Mouse (Mus musculus): ENCODE results near the gene Polr2a. TPM values are rescaled to one million over a fixed set of nuclear protein-coding genes. Genes with fewer than 3 reads are reported as not detected.

Polr2a gene
- polyA plus RNA-seq, 1 experiment from 2014 or later = 23.2 TPM

DNA sequence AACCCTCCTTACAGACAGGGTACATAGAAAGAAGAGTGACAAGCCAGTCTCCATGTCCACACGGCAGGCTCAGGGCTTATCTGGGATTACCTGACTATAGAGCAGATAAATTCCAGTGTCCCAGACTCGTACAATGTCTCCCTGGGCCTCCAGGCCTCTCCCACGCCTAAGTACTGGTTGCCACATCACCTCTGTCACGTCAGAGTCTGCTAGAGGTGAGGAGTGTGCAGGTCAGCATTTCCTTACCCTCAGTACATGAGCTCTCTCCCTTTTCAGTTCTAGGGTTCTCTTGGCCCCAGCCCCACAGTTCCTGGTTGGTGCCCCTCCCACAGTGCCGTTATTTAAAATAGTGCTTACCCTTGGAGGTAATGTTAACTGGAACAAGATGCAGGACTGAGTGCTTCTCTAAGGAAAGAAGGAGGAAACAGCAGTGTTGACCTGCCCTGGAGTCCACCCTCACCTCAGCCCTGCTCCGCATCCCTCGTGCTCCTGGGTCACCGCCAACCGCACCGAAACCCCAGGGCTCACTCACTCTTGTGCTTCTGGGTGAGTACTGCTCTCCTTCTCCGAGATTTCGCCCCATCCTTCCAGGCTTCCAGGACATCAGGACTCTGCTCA is 74.2 kb downstream of the Polr2a start:
- Histone ChIP-seq H3K4me3 (no peak overlapping the region), H3K9me3 (replicated peaks) (no peaks in the 10 kb centered on the region), H3K27ac (no peak overlapping the region), H3K36me3 (ENCODE audit: poor library complexity, severe bottlenecking) (peaks cover 12% of the 10 kb centered on the region), H3K27me3 (no peaks in the 10 kb centered on the region), H3K4me1 (peaks cover 49% of the 10 kb centered on the region), H3K9ac (no peak overlapping the region), H3K4me2 (no peak overlapping the region)
- 77% methylated on average over 12 of the region's 12 CpGs for WGBS
- no peak for ATAC-seq

Other genes with a start within 250 kb of the Polr2a start
- gene Dnah2, start 209.5 kb downstream of the Polr2a start, polyA plus RNA-seq (2015; fragmentation: Nextera tagmentation; extraction: Ambion mirVana) = 1.7 and 2.0 TPM in 2 replicates
- 63.1 and 72.0 TPM in 2 replicates for gene Efnb3, start 198.4 kb downstream of the Polr2a start, polyA plus RNA-seq (2015; fragmentation: Nextera tagmentation; extraction: Ambion mirVana)
- 32.0 and 35.1 TPM in 2 replicates for gene Wrap53, start 178.4 kb downstream of the Polr2a start, polyA plus RNA-seq (2015; fragmentation: Nextera tagmentation; extraction: Ambion mirVana)
- 119 and 129 TPM in 2 replicates for gene Trp53, start 178.3 kb downstream of the Polr2a start, polyA plus RNA-seq (2015; fragmentation: Nextera tagmentation; extraction: Ambion mirVana)
- gene Atp1b2, start 152.7 kb downstream of the Polr2a start, polyA plus RNA-seq (2015; fragmentation: Nextera tagmentation; extraction: Ambion mirVana) = 12.7 and 14.0 TPM in 2 replicates
- gene Shbg, start 140.7 kb downstream of the Polr2a start, polyA plus RNA-seq (2015; fragmentation: Nextera tagmentation; extraction: Ambion mirVana) = not detected in 2 replicates
- 20.6 and 22.7 TPM in 2 replicates for gene Sat2, start 136.6 kb downstream of the Polr2a start, polyA plus RNA-seq (2015; fragmentation: Nextera tagmentation; extraction: Ambion mirVana)
- 38.7 and 42.2 TPM in 2 replicates for gene Fxr2, start 125.6 kb downstream of the Polr2a start, polyA plus RNA-seq (2015; fragmentation: Nextera tagmentation; extraction: Ambion mirVana)
- gene Sox15, start 103.3 kb downstream of the Polr2a start, polyA plus RNA-seq (2015; fragmentation: Nextera tagmentation; extraction: Ambion mirVana) = not detected in 2 replicates
- 89.4 and 95.2 TPM in 2 replicates for gene Mpdu1, start 96.0 kb downstream of the Polr2a start, polyA plus RNA-seq (2015; fragmentation: Nextera tagmentation; extraction: Ambion mirVana)
- gene Cd68, start 92.5 kb downstream of the Polr2a start, polyA plus RNA-seq (2015; fragmentation: Nextera tagmentation; extraction: Ambion mirVana) = 4.4 and 5.2 TPM in 2 replicates
- gene Eif4a1, start 86.2 kb downstream of the Polr2a start, polyA plus RNA-seq (2015; fragmentation: Nextera tagmentation; extraction: Ambion mirVana) = 654 and 701 TPM in 2 replicates
- 93.7 and 99.6 TPM in 2 replicates for gene Senp3, start 76.6 kb downstream of the Polr2a start, polyA plus RNA-seq (2015; fragmentation: Nextera tagmentation; extraction: Ambion mirVana)
- 0.15 and 0.43 TPM in 2 replicates for gene Tnfsf13, start 72.9 kb downstream of the Polr2a start, polyA plus RNA-seq (2015; fragmentation: Nextera tagmentation; extraction: Ambion mirVana)
- gene Tnfsf12, start 62.8 kb downstream of the Polr2a start, polyA plus RNA-seq (2015; fragmentation: Nextera tagmentation; extraction: Ambion mirVana) = 1.00 and 1.1 TPM in 2 replicates
- gene Tnfsfm13, start 62.5 kb downstream of the Polr2a start, polyA plus RNA-seq (2015; fragmentation: Nextera tagmentation; extraction: Ambion mirVana) = 0.45 and 0.87 TPM in 2 replicates
- gene Slc35g3, start 3.3 kb upstream of the Polr2a start, polyA plus RNA-seq (2015; fragmentation: Nextera tagmentation; extraction: Ambion mirVana) = 0.26 and 0.58 TPM in 2 replicates
- 1.6 and 1.8 TPM in 2 replicates for gene Zbtb4, start 7.3 kb upstream of the Polr2a start, polyA plus RNA-seq (2015; fragmentation: Nextera tagmentation; extraction: Ambion mirVana)
- 1.5 TPM in 2 replicates for gene Chrnb1, start 37.3 kb upstream of the Polr2a start, polyA plus RNA-seq (2015; fragmentation: Nextera tagmentation; extraction: Ambion mirVana)
- gene Fgf11, start 43.2 kb upstream of the Polr2a start, polyA plus RNA-seq (2015; fragmentation: Nextera tagmentation; extraction: Ambion mirVana) = 3.3 and 3.8 TPM in 2 replicates
- 0.39 and 1.00 TPM in 2 replicates for gene Tmem102, start 47.0 kb upstream of the Polr2a start, polyA plus RNA-seq (2015; fragmentation: Nextera tagmentation; extraction: Ambion mirVana)
- gene Gm39566, start 56.7 kb upstream of the Polr2a start, polyA plus RNA-seq (2015; fragmentation: Nextera tagmentation; extraction: Ambion mirVana) = not detected in 2 replicates
- gene Spem2, start 59.8 kb upstream of the Polr2a start, polyA plus RNA-seq (2015; fragmentation: Nextera tagmentation; extraction: Ambion mirVana) = not detected in 2 replicates
- gene Spem1, start 63.5 kb upstream of the Polr2a start, polyA plus RNA-seq (2015; fragmentation: Nextera tagmentation; extraction: Ambion mirVana) = 0.37 and 0.52 TPM in 2 replicates
- 16.6 and 17.0 TPM in 2 replicates for gene Nlgn2, start 79.1 kb upstream of the Polr2a start, polyA plus RNA-seq (2015; fragmentation: Nextera tagmentation; extraction: Ambion mirVana)
- gene Tmem256, start 79.9 kb upstream of the Polr2a start, polyA plus RNA-seq (2015; fragmentation: Nextera tagmentation; extraction: Ambion mirVana) = 340 and 360 TPM in 2 replicates
- 44.1 and 45.4 TPM in 2 replicates for gene Plscr3, start 87.7 kb upstream of the Polr2a start, polyA plus RNA-seq (2015; fragmentation: Nextera tagmentation; extraction: Ambion mirVana)
- gene Tnk1, start 100.1 kb upstream of the Polr2a start, polyA plus RNA-seq (2015; fragmentation: Nextera tagmentation; extraction: Ambion mirVana) = 0.09 and 0.20 TPM in 2 replicates
- gene Tmem95, start 119.4 kb upstream of the Polr2a start, polyA plus RNA-seq (2015; fragmentation: Nextera tagmentation; extraction: Ambion mirVana) = not detected in 2 replicates
- gene Kctd11, start 122.8 kb upstream of the Polr2a start, polyA plus RNA-seq (2015; fragmentation: Nextera tagmentation; extraction: Ambion mirVana) = 1.3 and 1.4 TPM in 2 replicates
- gene Acap1, start 136.9 kb upstream of the Polr2a start, polyA plus RNA-seq (2015; fragmentation: Nextera tagmentation; extraction: Ambion mirVana) = 0.28 and 0.34 TPM in 2 replicates
- gene 2810408A11Rik, start 142.3 kb upstream of the Polr2a start, polyA plus RNA-seq (2015; fragmentation: Nextera tagmentation; extraction: Ambion mirVana) = 19.1 and 20.3 TPM in 2 replicates
- 15.5 and 20.2 TPM in 2 replicates for gene Neurl4, start 142.4 kb upstream of the Polr2a start, polyA plus RNA-seq (2015; fragmentation: Nextera tagmentation; extraction: Ambion mirVana)
- gene Gps2, start 155.3 kb upstream of the Polr2a start, polyA plus RNA-seq (2015; fragmentation: Nextera tagmentation; extraction: Ambion mirVana) = 90.1 and 93.2 TPM in 2 replicates
- 1,467 and 1,510 TPM in 2 replicates for gene Eif5a, start 163.3 kb upstream of the Polr2a start, polyA plus RNA-seq (2015; fragmentation: Nextera tagmentation; extraction: Ambion mirVana)
- gene Ybx2, start 177.2 kb upstream of the Polr2a start, polyA plus RNA-seq (2015; fragmentation: Nextera tagmentation; extraction: Ambion mirVana) = 4.5 and 6.0 TPM in 2 replicates
- 9.3 and 12.6 TPM in 2 replicates for gene Slc2a4, start 189.6 kb upstream of the Polr2a start, polyA plus RNA-seq (2015; fragmentation: Nextera tagmentation; extraction: Ambion mirVana)
- 0.59 and 1.4 TPM in 2 replicates for gene Cldn7, start 206.1 kb upstream of the Polr2a start, polyA plus RNA-seq (2015; fragmentation: Nextera tagmentation; extraction: Ambion mirVana)
- gene Ctdnep1, start 222.5 kb upstream of the Polr2a start, polyA plus RNA-seq (2015; fragmentation: Nextera tagmentation; extraction: Ambion mirVana) = 21.1 and 24.3 TPM in 2 replicates
- 157 and 164 TPM in 2 replicates for gene Elp5, start 223.9 kb upstream of the Polr2a start, polyA plus RNA-seq (2015; fragmentation: Nextera tagmentation; extraction: Ambion mirVana)
- 598 and 670 TPM in 2 replicates for gene Gabarap, start 232.5 kb upstream of the Polr2a start, polyA plus RNA-seq (2015; fragmentation: Nextera tagmentation; extraction: Ambion mirVana)
- 78.5 and 79.9 TPM in 2 replicates for gene Phf23, start 237.1 kb upstream of the Polr2a start, polyA plus RNA-seq (2015; fragmentation: Nextera tagmentation; extraction: Ambion mirVana)
- 31.8 and 35.4 TPM in 2 replicates for gene Dvl2, start 242.0 kb upstream of the Polr2a start, polyA plus RNA-seq (2015; fragmentation: Nextera tagmentation; extraction: Ambion mirVana)

Measured in forebrain, embryonic 13.5 days (tissue).